18 mouse cellular contexts compared by ENCODE assay signal in the genomic region with DNA sequence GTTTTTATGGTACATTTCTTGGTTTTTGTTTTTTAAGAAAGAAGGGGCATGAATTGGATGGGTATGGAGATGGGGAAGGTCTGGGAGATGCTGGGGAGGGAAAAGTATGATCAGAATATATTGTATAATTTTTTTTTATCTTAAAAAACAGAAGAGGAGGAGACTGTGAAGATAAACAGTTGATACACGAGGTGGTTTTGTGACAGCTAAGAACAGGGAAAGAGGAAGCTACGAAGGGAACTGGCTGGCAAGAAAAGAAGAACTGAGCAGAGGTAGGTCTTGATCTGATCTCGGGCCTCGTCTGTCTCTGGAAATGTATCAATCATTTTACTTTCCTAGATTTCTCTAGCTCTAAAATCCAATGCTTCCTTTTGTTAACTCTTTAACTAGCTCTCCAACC. TPM values are rescaled to one million over a fixed set of nuclear protein-coding genes. Genes with fewer than 3 reads are reported as not detected.
DNase-seq lines count a peak whose midpoint lies in the region; ATAC-seq and TF ChIP-seq lines count a peak whose summit lies in the region.
"Had no signal": no experiment of that assay in that cellular context is flagged by ENCODE, and none has a peak within 500 bp of the region (broad histone marks: within the 10 kb centered on the region; RNA-seq: fewer than 3 reads in every experiment).

No protein-coding gene starts in this region.

- H3K4me3 ChIP-seq in liver, postnatal 0 days (ENCODE audit: low read depth, low read length): no peak overlapping the region
- H3K4me3 ChIP-seq in liver, embryonic 12.5 days: no peak overlapping the region
- no peak overlapping the region for H3K4me3 ChIP-seq in bone marrow macrophage, adult 2 months (ENCODE audit: insufficient read depth, low read length)
- no peak overlapping the region for H3K4me3 ChIP-seq in embryonic facial prominence, embryonic 10.5 days
- H3K4me3 ChIP-seq: heart, embryonic 13.5 days; hindbrain, embryonic 15.5 days; kidney, embryonic 15.5 days; limb, embryonic 13.5 days; lung, embryonic 15.5 days had no signal

- 45% methylated on average over 4 of the region's 4 CpGs for WGBS in liver, postnatal 0 days (ENCODE audit: insufficient replicate concordance)
- 22% methylated on average over 4 of the region's 4 CpGs for WGBS in liver, embryonic 12.5 days (ENCODE audit: insufficient replicate concordance)
- WGBS in embryonic facial prominence, embryonic 10.5 days: 86% methylated on average over 4 of the region's 4 CpGs

- H3K27ac ChIP-seq in liver, postnatal 0 days (ENCODE audit: low read depth): peak overlapping the region; percentile 70
- H3K27ac ChIP-seq in liver, embryonic 12.5 days: no peak overlapping the region
- peak overlapping the region; percentile 51 for H3K27ac ChIP-seq in bone marrow macrophage, adult 2 months (ENCODE audit: insufficient read depth, low read depth, low read length)
- no peak overlapping the region for H3K27ac ChIP-seq in embryonic facial prominence, embryonic 10.5 days (replicated peaks)
- H3K27ac ChIP-seq: hindbrain, embryonic 15.5 days; kidney, embryonic 15.5 days; limb, embryonic 13.5 days; lung, embryonic 15.5 days had no signal

- no peak for ATAC-seq in liver, postnatal 0 days
- no peak for ATAC-seq in liver, embryonic 12.5 days
- peak; percentile 54 for ATAC-seq in monocyte, adult 5-6 weeks (replicated peaks; ENCODE audit: insufficient number of reproducible peaks, low FRiP score, low TSS enrichment, poor library complexity, severe bottlenecking)
- ATAC-seq: intestine, postnatal 0 days had no signal

- TF ChIP-seq POLR2A in bone marrow macrophage, adult 2 months (IDR thresholded peaks at IDR 0.05; ENCODE audit: borderline replicate concordance, low read depth, low read length): no peak

- no peak overlapping the region for H3K9ac ChIP-seq in liver, postnatal 0 days (replicated peaks)
- no peak overlapping the region for H3K9ac ChIP-seq in liver, embryonic 12.5 days
- H3K9ac ChIP-seq: heart, embryonic 13.5 days; hindbrain, embryonic 15.5 days; kidney, embryonic 15.5 days; limb, embryonic 13.5 days; lung, embryonic 15.5 days had no signal

- no peak for TF ChIP-seq CTCF in liver, postnatal 0 days (IDR thresholded peaks at IDR 0.05; ENCODE audit: low read depth)
- no peak for TF ChIP-seq CTCF in bone marrow macrophage, adult 2 months (IDR thresholded peaks at IDR 0.05; ENCODE audit: low read depth, low read length)

- H3K9me3 ChIP-seq in liver, postnatal 0 days (ENCODE audit: low read length): no peaks in the 10 kb centered on the region
- H3K9me3 ChIP-seq in liver, embryonic 12.5 days (replicated peaks): no peaks in the 10 kb centered on the region
- H3K9me3 ChIP-seq in embryonic facial prominence, embryonic 10.5 days: no peaks in the 10 kb centered on the region
- H3K9me3 ChIP-seq: heart, embryonic 13.5 days; hindbrain, embryonic 15.5 days; kidney, embryonic 15.5 days; limb, embryonic 13.5 days; lung, embryonic 15.5 days had no signal

- H3K27me3 ChIP-seq in liver, postnatal 0 days (ENCODE audit: insufficient read depth, low read length): no peaks in the 10 kb centered on the region
- H3K27me3 ChIP-seq in liver, embryonic 12.5 days (replicated peaks): no peaks in the 10 kb centered on the region
- H3K27me3 ChIP-seq in embryonic facial prominence, embryonic 10.5 days (replicated peaks; ENCODE audit: low read depth, poor library complexity, severe bottlenecking): no peaks in the 10 kb centered on the region
- H3K27me3 ChIP-seq: heart, embryonic 13.5 days; hindbrain, embryonic 15.5 days; kidney, embryonic 15.5 days; limb, embryonic 13.5 days; lung, embryonic 15.5 days had no signal

- peaks cover 66% of the 10 kb centered on the region for H3K4me1 ChIP-seq in liver, postnatal 0 days (ENCODE audit: insufficient read depth)
- H3K4me1 ChIP-seq in liver, embryonic 12.5 days: peaks cover 93% of the 10 kb centered on the region
- H3K4me1 ChIP-seq in bone marrow macrophage, adult 2 months (ENCODE audit: control insufficient read depth, insufficient read depth, low read length): peaks cover 56% of the 10 kb centered on the region
- peaks cover 14% of the 10 kb centered on the region for H3K4me1 ChIP-seq in embryonic facial prominence, embryonic 10.5 days

- no peak for TF ChIP-seq EP300 in liver, postnatal 0 days (IDR thresholded peaks at IDR 0.05; ENCODE audit: low read depth)

- no peak for DNase-seq in liver, postnatal 0 days
- DNase-seq in B cell, adult 2 months: peak; percentile 42 to 61
- DNase-seq in embryonic facial prominence, embryonic 10.5 days (ENCODE audit: low spot score): no peak
- no peak for DNase-seq in left cerebral cortex, postnatal 14 days (ENCODE audit: low spot score in 2 of 2)
- DNase-seq: adrenal gland, postnatal 25 days; cerebellum, adult 11-12 months; cerebellum, postnatal 25 days; heart, postnatal 36 days; right cerebral cortex, adult 18-20 months had no signal

- intact Hi-C loops in left cerebral cortex, postnatal 14 days (cut with DNase I): no loop called here

- no peak overlapping the region for H3K4me2 ChIP-seq in liver, postnatal 0 days (ENCODE audit: low read depth, low read length)
- H3K4me2 ChIP-seq in liver, embryonic 12.5 days: no peak overlapping the region
- H3K4me2 ChIP-seq: heart, embryonic 13.5 days; hindbrain, embryonic 15.5 days; kidney, embryonic 15.5 days; limb, embryonic 13.5 days; lung, embryonic 15.5 days had no signal

- peaks cover 24% of the 10 kb centered on the region for H3K36me3 ChIP-seq in liver, postnatal 0 days (replicated peaks; ENCODE audit: insufficient read depth, low read length)
- peaks cover 47% of the 10 kb centered on the region for H3K36me3 ChIP-seq in liver, embryonic 12.5 days
- H3K36me3 ChIP-seq in embryonic facial prominence, embryonic 10.5 days (replicated peaks): no peaks in the 10 kb centered on the region
- H3K36me3 ChIP-seq: hindbrain, embryonic 15.5 days; kidney, embryonic 15.5 days; limb, embryonic 13.5 days; lung, embryonic 15.5 days had no signal

RNA-seq across cellular contexts. Expression of a gene that starts 29.2 kb away (rescaled TPM):
- 44.3 and 46.5 TPM in 2 replicates for polyA plus RNA-seq in liver, postnatal 0 days (2015; fragmentation: Nextera tagmentation; extraction: Ambion mirVana)
- polyA plus RNA-seq in liver, embryonic 12.5 days (2016; fragmentation: Nextera tagmentation; extraction: Ambion mirVana): 72.6 and 77.5 TPM in 2 replicates
- 104 and 110 TPM in 2 replicates for polyA plus RNA-seq in bone marrow macrophage, adult 2 months (2012; ENCODE audit: insufficient read depth, insufficient read length, missing spikeins)
- 96.2 to 100 TPM (median 98.7 TPM) in 3 replicates for total RNA-seq in monocyte, adult 5-6 weeks (2017)
- 86.7 and 88.8 TPM in 2 replicates for polyA plus RNA-seq in embryonic facial prominence, embryonic 10.5 days (2016; fragmentation: Nextera tagmentation; extraction: Ambion mirVana)
- 10 to 100 TPM; 67.3 to 79.5 TPM for total RNA-seq in left cerebral cortex, postnatal 14 days (2021)

RNA-seq across cellular contexts. Expression of a gene that starts 33.8 kb away (rescaled TPM):
- 9.6 and 10.3 TPM in 2 replicates for polyA plus RNA-seq in liver, postnatal 0 days (2015; fragmentation: Nextera tagmentation; extraction: Ambion mirVana)
- 22.0 and 22.7 TPM in 2 replicates for polyA plus RNA-seq in liver, embryonic 12.5 days (2016; fragmentation: Nextera tagmentation; extraction: Ambion mirVana)
- 46.2 and 48.5 TPM in 2 replicates for polyA plus RNA-seq in bone marrow macrophage, adult 2 months (2012; ENCODE audit: insufficient read depth, insufficient read length, missing spikeins)
- total RNA-seq in monocyte, adult 5-6 weeks (2017): 99.7 to 113 TPM (median 103 TPM) in 3 replicates
- polyA plus RNA-seq in embryonic facial prominence, embryonic 10.5 days (2016; fragmentation: Nextera tagmentation; extraction: Ambion mirVana): 2.1 and 2.3 TPM in 2 replicates
- 1 to 10 TPM; 2.9 to 3.0 TPM for total RNA-seq in left cerebral cortex, postnatal 14 days (2021)

Comparison
In these comparisons a context has a peak if more than half of its experiments do, and no peak if none do; other contexts are left out.
1. H3K27ac ChIP-seq: peak in liver, postnatal 0 days (single experiment) and bone marrow macrophage, adult 2 months (single experiment); none in liver, embryonic 12.5 days (single experiment) and embryonic facial prominence, embryonic 10.5 days (single experiment).
2. DNase-seq: peak in B cell, adult 2 months (2 of 2); none in liver, postnatal 0 days (single experiment), embryonic facial prominence, embryonic 10.5 days (single experiment) and left cerebral cortex, postnatal 14 days (0 of 2).